Mouse (Mus musculus) lung, adult 2 months (tissue): Measurements from ENCODE around the gene Smc3. TPM values are rescaled to one million over a fixed set of nuclear protein-coding genes. Genes with fewer than 3 reads are reported as not detected.

Experiments
- DNase-seq: peaks from one replicate; pipeline ENCODE4 v3.0.0; 2022
- H3K4me1 ChIP-seq: fragments of 200-500 bp; 2 replicates; pipeline ENCODE4 v1.6.1; 2011; ENCODE audit warnings: low read length; ENCODE audit not compliant: control insufficient read depth, insufficient read depth
- H3K4me3 ChIP-seq: fragments of 200-500 bp; replicated peaks from 2 replicates; pipeline ENCODE3; 2011; ENCODE audit warnings: low read depth, mild to moderate bottlenecking, control low read depth, low read length; ENCODE audit errors: extremely low read depth
- CTCF ChIP-seq: fragments of 200-500 bp; IDR thresholded peaks from 2 replicates; pipeline ENCODE4 v1.5.1; 2011; ENCODE audit warnings: mild to moderate bottlenecking, low read length, control low read depth; ENCODE audit not compliant: insufficient read depth
- POLR2A ChIP-seq: fragments of 200-500 bp; IDR thresholded peaks from 2 replicates; pipeline ENCODE4 v1.6.1; 2011; ENCODE audit warnings: low read depth, mild to moderate bottlenecking, control low read depth, low read length, borderline replicate concordance; ENCODE audit errors: extremely low read depth
- WGBS: fragments of 180-500 bp; shearing (Covaris S2); methylation state at CpG from one replicate; pipeline ENCODE4 v1.1.7; 2018; 5-methylcytosine and 5-hydroxymethylcytosine counted together
- polyA plus RNA-seq: library from polyadenylated mRNA; depleted of rRNA; stranded (reverse); fragments of >200 nt; gene quantifications from 2 replicates; pipeline ENCODE4 v1.2.3, GENCODE M21; 2012

The Smc3 gene
- polyA plus RNA-seq, 1 experiment: 5.3 TPM

- WGBS: 80% methylated on average over 7 of the region's 7 CpGs
- Histone ChIP-seq H3K4me3 (no peak overlapping the region), H3K4me1 (no peaks in the 10 kb centered on the region)
- TF ChIP-seq CTCF (no peak), POLR2A (no peak)
- DNase-seq: no peak
Measured at GRCm38 (mm10) chr19:53668821-53669220, 68.6 kb downstream of the Smc3 start.

- no peaks in the 10 kb centered on the region for H3K4me1 ChIP-seq
- WGBS: 39% methylated on average over 12 of the region's 12 CpGs
- no peak for TF ChIP-seq POLR2A
- TF ChIP-seq CTCF: no peak
- no peak overlapping the region for H3K4me3 ChIP-seq
- no peak for DNase-seq
Measured at GRCm38 (mm10) chr19:53670625-53671141, 70.5 kb downstream of the Smc3 start.

- Histone ChIP-seq H3K4me3 (no peak overlapping the region), H3K4me1 (no peaks in the 10 kb centered on the region)
- 67% methylated on average over 3 of the region's 3 CpGs for WGBS
- no peak for TF ChIP-seq CTCF
- TF ChIP-seq POLR2A: no peak
- no peak for DNase-seq
Measured at GRCm38 (mm10) chr19:53671432-53671831, 71.2 kb downstream of the Smc3 start.

- no peak for DNase-seq
- TF ChIP-seq POLR2A (no peak), CTCF (no peak)
- Histone ChIP-seq H3K4me3 (no peak overlapping the region), H3K4me1 (no peaks in the 10 kb centered on the region)
- WGBS: 36% methylated on average over 9 of the region's 9 CpGs
Measured at GRCm38 (mm10) chr19:53674131-53674925, 74.1 kb downstream of the Smc3 start.

GRCm38 (mm10) chr19:53676228-53676627 lies 76.0 kb downstream of the Smc3 start:
- DNase-seq: no peak
- TF ChIP-seq POLR2A (no peak), CTCF (no peak)
- Histone ChIP-seq H3K4me1 (no peaks in the 10 kb centered on the region), H3K4me3 (no peak overlapping the region)
- WGBS: 3% methylated on average over 26 of the region's 26 CpGs

- Histone ChIP-seq H3K4me1 (no peaks in the 10 kb centered on the region), H3K4me3 (peak within 1 kb of the TSS; percentile 44)
- peak; percentile 15 for DNase-seq
- TF ChIP-seq CTCF: no peak
- no peak for TF ChIP-seq POLR2A
- WGBS: 2% methylated on average over 82 of the region's 82 CpGs
Measured at GRCm38 (mm10) chr19:53676718-53677634, 76.8 kb downstream of the Smc3 start, which contains the start of gene Rbm20. Gene Rbm20, plus strand, starts transcription at chr19:53677306.

- H3K4me3 ChIP-seq: no peak overlapping the region
- DNase-seq: no peak
- TF ChIP-seq CTCF: no peak
- no peak for TF ChIP-seq POLR2A
- 91% methylated on average over 9 of the region's 9 CpGs for WGBS
- H3K4me1 ChIP-seq: no peaks in the 10 kb centered on the region
Measured at GRCm38 (mm10) chr19:53679194-53679593, 79.0 kb downstream of the Smc3 start.

GRCm38 (mm10) chr19:53679981-53680380 lies 79.8 kb downstream of the Smc3 start:
- TF ChIP-seq CTCF (no peak), POLR2A (no peak)
- no peaks in the 10 kb centered on the region for H3K4me1 ChIP-seq
- 57% methylated on average over 7 of the region's 7 CpGs for WGBS
- H3K4me3 ChIP-seq: no peak overlapping the region
- no peak for DNase-seq

- DNase-seq: no peak
- H3K4me1 ChIP-seq: no peaks in the 10 kb centered on the region
- no peak overlapping the region for H3K4me3 ChIP-seq
- TF ChIP-seq POLR2A (no peak), CTCF (no peak)
- WGBS: 24% methylated on average over 8 of the region's 8 CpGs
Measured at GRCm38 (mm10) chr19:53682427-53682826, 82.2 kb downstream of the Smc3 start.

- 66% methylated on average over 5 of the region's 5 CpGs for WGBS
- no peak for TF ChIP-seq CTCF
- no peak for TF ChIP-seq POLR2A
- H3K4me1 ChIP-seq: no peaks in the 10 kb centered on the region
- no peak overlapping the region for H3K4me3 ChIP-seq
- DNase-seq: no peak
Measured at GRCm38 (mm10) chr19:53687592-53687991, 87.4 kb downstream of the Smc3 start.
